Mouse (Mus musculus) testis, postnatal 14 days (tissue): ENCODE results near the gene Ak2.
A peak's percentile ranks its signal among the peaks of the same experiment; 100 is the strongest.

Experiments used
- DNase-seq: peaks from one replicate; pipeline ENCODE4 v3.0.0; 2021; ENCODE audit warnings: low spot score

The Ak2 gene

GRCm38 (mm10) chr4:129048501-129049305 lies 56.9 kb downstream of the Ak2 start:
- DNase-seq: peak; percentile 86

GRCm38 (mm10) chr4:129049306-129050011 lies 57.7 kb downstream of the Ak2 start:
- no peak for DNase-seq

- DNase-seq: no peak
Observed at GRCm38 (mm10) chr4:129050365-129050764, 58.6 kb downstream of the Ak2 start.

GRCm38 (mm10) chr4:129050901-129051417 lies 59.2 kb downstream of the Ak2 start:
- no peak for DNase-seq

DNA sequence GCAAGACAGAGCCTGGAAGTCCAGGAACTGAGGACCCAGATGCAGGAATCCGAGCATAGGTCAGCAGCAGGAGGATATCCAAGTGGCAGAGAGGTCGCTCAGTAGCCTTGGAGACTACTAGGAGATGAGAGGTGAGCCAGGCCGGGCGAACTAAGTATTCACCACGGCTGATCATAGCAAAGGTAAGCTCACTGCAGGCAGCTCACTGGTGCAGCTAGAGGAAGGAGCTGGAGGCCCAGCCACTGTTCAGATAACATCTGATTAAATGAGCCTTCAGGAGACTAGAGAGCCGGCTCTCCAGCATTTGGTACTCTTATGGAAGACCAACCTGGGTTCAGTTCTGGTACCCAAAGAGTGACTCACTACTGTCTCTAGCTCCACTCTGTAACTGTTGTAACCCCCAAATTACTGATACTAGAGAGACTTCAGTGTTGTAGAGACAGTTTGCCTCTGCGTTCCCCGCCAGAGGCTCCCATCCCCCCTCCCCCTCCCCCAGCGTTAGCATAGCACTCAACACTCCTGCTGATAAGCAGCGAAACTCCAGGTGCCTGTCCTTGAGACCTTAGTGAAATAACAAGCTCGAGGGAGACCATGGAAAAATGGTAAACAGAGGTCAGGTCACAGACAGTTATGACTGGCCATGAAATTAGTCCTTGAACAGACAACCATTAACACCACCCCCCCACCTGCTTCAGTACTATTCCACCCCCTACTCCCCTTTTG lies 59.9 kb downstream of the Ak2 start:
- DNase-seq: no peak

DNA sequence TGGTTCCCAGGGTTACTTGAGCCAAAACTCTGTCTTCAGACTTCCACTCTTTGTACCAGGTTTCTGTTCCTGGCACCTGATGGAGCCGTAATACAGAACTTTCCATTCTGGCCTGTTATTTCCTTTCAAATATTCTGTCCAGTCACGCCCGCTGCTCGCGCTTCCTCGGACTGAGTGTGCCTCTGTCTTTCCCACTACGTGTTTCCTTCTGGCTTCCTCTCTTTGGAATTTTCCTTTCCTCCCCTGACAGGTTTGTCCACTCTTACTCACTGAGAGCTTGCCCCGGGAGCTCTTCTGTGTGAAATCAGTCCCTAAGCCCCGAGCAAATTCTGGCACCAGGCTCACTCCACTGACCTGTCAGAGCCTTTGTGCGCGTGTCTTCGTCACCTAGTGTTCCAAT lies 63.0 kb downstream of the Ak2 start:
- DNase-seq: no peak

- DNase-seq: no peak
Observed at GRCm38 (mm10) chr4:129055562-129055961, 63.8 kb downstream of the Ak2 start.

- DNase-seq: peak; percentile 96
Observed at GRCm38 (mm10) chr4:129057533-129058206, 65.9 kb downstream of the Ak2 start.

DNA sequence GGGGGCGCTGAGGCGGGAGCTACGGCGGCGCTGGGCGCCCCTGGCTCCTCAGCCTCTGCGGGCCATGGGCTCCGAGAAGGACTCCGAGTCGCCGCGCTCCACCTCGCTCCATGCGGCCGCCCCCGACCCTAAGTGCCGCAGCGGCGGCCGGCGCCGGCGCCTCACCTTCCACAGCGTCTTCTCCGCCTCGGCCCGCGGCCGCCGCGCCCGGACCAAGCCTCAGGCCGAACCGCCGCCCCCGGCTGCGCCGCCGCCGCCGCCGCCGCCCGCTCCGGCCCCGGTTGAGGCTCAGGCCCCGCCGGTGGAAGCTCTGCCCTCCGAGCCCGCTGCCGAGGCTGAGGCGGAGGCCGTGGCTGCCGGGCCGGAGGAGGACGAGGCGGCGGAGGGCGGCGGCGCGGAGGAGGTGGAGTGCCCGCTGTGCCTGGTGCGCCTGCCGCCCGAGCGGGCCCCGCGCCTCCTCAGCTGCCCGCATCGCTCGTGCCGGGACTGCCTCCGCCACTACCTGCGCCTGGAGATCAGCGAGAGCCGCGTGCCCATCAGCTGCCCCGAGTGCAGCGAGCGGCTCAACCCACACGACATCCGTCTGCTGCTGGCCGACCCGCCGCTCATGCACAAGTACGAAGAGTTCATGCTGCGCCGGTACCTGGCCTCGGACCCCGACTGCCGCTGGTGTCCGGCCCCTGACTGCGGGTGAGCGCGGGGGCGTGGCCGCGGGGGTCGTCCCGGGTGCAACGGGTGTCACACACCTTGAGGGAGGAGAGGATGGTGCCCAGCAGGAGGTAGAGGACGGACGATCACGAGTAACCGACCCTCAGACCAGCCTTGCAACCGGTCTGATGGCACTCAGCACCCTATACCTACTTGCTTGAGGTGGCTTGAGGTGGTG lies 66.7 kb downstream of the Ak2 start, which contains the start of gene Rnf19b:
Gene Rnf19b (plus strand): TSS at position 65 of the 886 bp plus-strand sequence.
- peak; percentile 70 for DNase-seq

GRCm38 (mm10) chr4:129059125-129059551 lies 67.4 kb downstream of the Ak2 start:
- no peak for DNase-seq

- no peak for DNase-seq
Observed at GRCm38 (mm10) chr4:129059922-129060321, 68.2 kb downstream of the Ak2 start.
